Mouse (Mus musculus): Measurements from ENCODE around the gene Cdpf1.

GRCm38 (mm10) chr15:85845071-85845470 lies 33.6 kb upstream of the Cdpf1 start:
- TF ChIP-seq CTCF (conservative IDR thresholded peaks at IDR 0.05; ENCODE audit: insufficient read depth, insufficient read length, low read depth, low read length), result no peak
- TF ChIP-seq POLR2A (IDR thresholded peaks at IDR 0.05; ENCODE audit: low read depth, low read length), result no peak
